Mouse (Mus musculus): ENCODE measurements around the gene Abca17.

The Abca17 gene

GRCm38 (mm10) chr17:24350926-24351759, at the start of gene Abca17:
Gene Abca17, minus strand, starts transcription at chr17:24351068.
- no peak for DNase-seq (ENCODE audit: low spot score)

GRCm38 (mm10) chr17:24394456-24394855, 43.6 kb upstream of the Abca17 start:
- no peak for DNase-seq (ENCODE audit: low spot score)

GRCm38 (mm10) chr17:24393527-24393926, 42.7 kb upstream of the Abca17 start:
- no peak for DNase-seq (ENCODE audit: low spot score)

GRCm38 (mm10) chr17:24391149-24391548, 40.3 kb upstream of the Abca17 start:
- no peak for DNase-seq (ENCODE audit: low spot score)

- DNase-seq (ENCODE audit: low spot score) = peak; percentile 55
These were observed 39.0 kb upstream of the Abca17 start for GRCm38 (mm10) chr17:24389865-24390264.

- DNase-seq (ENCODE audit: low spot score) = no peak
These were observed 37.8 kb upstream of the Abca17 start for GRCm38 (mm10) chr17:24388711-24389110.

GRCm38 (mm10) chr17:24383789-24384188, 32.9 kb upstream of the Abca17 start:
- DNase-seq (ENCODE audit: low spot score) = peak; percentile 74

- no peak for DNase-seq (ENCODE audit: low spot score)
These were observed 27.6 kb upstream of the Abca17 start for GRCm38 (mm10) chr17:24378496-24378895.

GRCm38 (mm10) chr17:24375886-24376285, 25.0 kb upstream of the Abca17 start:
- no peak for DNase-seq (ENCODE audit: low spot score)

GRCm38 (mm10) chr17:24375094-24375712, 24.3 kb upstream of the Abca17 start:
- DNase-seq (ENCODE audit: low spot score) = no peak

- peak; percentile 83 for DNase-seq (ENCODE audit: low spot score)
These were observed 15.0 kb upstream of the Abca17 start for GRCm38 (mm10) chr17:24365863-24366262.

GRCm38 (mm10) chr17:24364461-24364860, 13.6 kb upstream of the Abca17 start:
- DNase-seq (ENCODE audit: low spot score) = no peak

- no peak for DNase-seq (ENCODE audit: low spot score)
These were observed 11.7 kb upstream of the Abca17 start for GRCm38 (mm10) chr17:24362527-24362926.

- no peak for DNase-seq (ENCODE audit: low spot score)
These were observed 10.4 kb upstream of the Abca17 start for GRCm38 (mm10) chr17:24361291-24361690.

GRCm38 (mm10) chr17:24360841-24361240, 10.0 kb upstream of the Abca17 start:
- DNase-seq (ENCODE audit: low spot score) = no peak

GRCm38 (mm10) chr17:24359903-24360302, 9.0 kb upstream of the Abca17 start:
- DNase-seq (ENCODE audit: low spot score) = peak; percentile 89

GRCm38 (mm10) chr17:24359006-24359405, 8.1 kb upstream of the Abca17 start:
- no peak for DNase-seq (ENCODE audit: low spot score)

GRCm38 (mm10) chr17:24355284-24355683, 4.4 kb upstream of the Abca17 start:
- DNase-seq (ENCODE audit: low spot score) = no peak

- DNase-seq (ENCODE audit: low spot score) = no peak
These were observed 3.1 kb upstream of the Abca17 start for GRCm38 (mm10) chr17:24353960-24354359.

- no peak for DNase-seq (ENCODE audit: low spot score)
These were observed 1.7 kb upstream of the Abca17 start for GRCm38 (mm10) chr17:24352370-24353194.

GRCm38 (mm10) chr17:24351760-24352357, 991 bp upstream of the Abca17 start, which contains the start of gene Abca3:
Gene Abca3, plus strand, starts transcription at chr17:24351950.
- peak; percentile 97 for DNase-seq (ENCODE audit: low spot score)

GRCm38 (mm10) chr17:24349176-24349575, 1.7 kb downstream of the Abca17 start:
- no peak for DNase-seq (ENCODE audit: low spot score)

Measured in lung, postnatal 25 days (tissue).